Mouse (Mus musculus) kidney, embryonic 14.5 days (tissue): ENCODE measurements around the gene Atp2b4. TPM values are rescaled to one million over a fixed set of nuclear protein-coding genes. Genes with fewer than 3 reads are reported as not detected.
"Not testable (repeated sequence)": the region's sequence is repeated elsewhere in the genome, so short reads cannot be mapped to it uniquely, and the experiment has no call there.

Experiments used
- ATAC-seq: fragments of 200-750 bp; cut with Nextera tagmentation; 2 replicates; pipeline ENCODE4 v1.8.0; 2017; ENCODE audit warnings: moderate number of reproducible peaks, mild to moderate bottlenecking, moderate TSS enrichment, moderate library complexity; ENCODE audit not compliant: low FRiP score, low TSS enrichment
- H3K27ac ChIP-seq: fragments of 300-500 bp; sonication (generic); 2 replicates; pipeline ENCODE4 v1.5.1; 2014; ENCODE audit warnings: low read depth, mild to moderate bottlenecking, low read length, moderate library complexity, mixed read lengths
- H3K27me3 ChIP-seq: fragments of 300-500 bp; sonication (generic); 2 replicates; pipeline ENCODE4 v1.6.1; 2014; ENCODE audit warnings: mild to moderate bottlenecking, low read length; ENCODE audit not compliant: control insufficient read depth, insufficient read depth
- H3K36me3 ChIP-seq: fragments of 300-500 bp; sonication (generic); 2 replicates; pipeline ENCODE4 v1.6.1; 2014; ENCODE audit warnings: low read length, mixed read lengths; ENCODE audit not compliant: control insufficient read depth, insufficient read depth
- H3K4me1 ChIP-seq: fragments of 300-500 bp; sonication (generic); 2 replicates; pipeline ENCODE4 v1.6.1; 2014; ENCODE audit warnings: low read length, mixed read lengths; ENCODE audit not compliant: control insufficient read depth, insufficient read depth
- H3K4me2 ChIP-seq: fragments of 300-500 bp; sonication (generic); replicated peaks from 2 replicates; pipeline ENCODE4 v1.6.1; 2014; ENCODE audit warnings: low read depth, mild to moderate bottlenecking, low read length
- H3K4me3 ChIP-seq: fragments of 300-500 bp; sonication (generic); 2 replicates; pipeline ENCODE4 v1.5.1; 2014; ENCODE audit warnings: mild to moderate bottlenecking, low read length
- H3K9ac ChIP-seq: fragments of 300-500 bp; sonication (generic); 2 replicates; pipeline ENCODE4 v1.6.1; 2014; ENCODE audit warnings: low read depth, mild to moderate bottlenecking, low read length, moderate library complexity
- H3K9me3 ChIP-seq: fragments of 300-500 bp; sonication (generic); 2 replicates; pipeline ENCODE4 v1.6.1; 2016; ENCODE audit warnings: low read length; ENCODE audit not compliant: control insufficient read depth
- WGBS: fragments of 180-500 bp; shearing (Covaris S2); extraction: QIAGEN DNeasy Blood & Tissue Kit; methylation state at CpG from one replicate; pipeline ENCODE4 v1.1.7; 2014; 5-methylcytosine and 5-hydroxymethylcytosine counted together
- polyA plus RNA-seq: library from polyadenylated mRNA; unstranded; fragments of >200 nt; fragmentation: Nextera tagmentation; extraction: Ambion mirVana; gene quantifications from 2 replicates; pipeline ENCODE4 v1.2.1, GENCODE M21; 2014

Atp2b4 gene
- polyA plus RNA-seq, 1 experiment from 2014 or later: 9.6 TPM

GRCm38 (mm10) chr1:133701824-133702223 lies 99.0 kb downstream of the Atp2b4 start:
- WGBS: 28% methylated on average over 1 of the region's 2 CpGs
- H3K4me1 ChIP-seq, H3K9ac ChIP-seq, H3K4me3 ChIP-seq, H3K27me3 ChIP-seq, H3K36me3 ChIP-seq, H3K4me2 ChIP-seq, H3K9me3 ChIP-seq, H3K27ac ChIP-seq, ATAC-seq: not testable (repeated sequence)

- H3K4me2 ChIP-seq: no peak overlapping the region
- ATAC-seq: no peak
- no peaks in the 10 kb centered on the region for H3K9me3 ChIP-seq
- no peak overlapping the region for H3K27ac ChIP-seq
- WGBS: 98% methylated on average over 12 of the region's 12 CpGs
- H3K4me3 ChIP-seq: no peak overlapping the region
- H3K36me3 ChIP-seq: no peaks in the 10 kb centered on the region
- peaks cover 20% of the 10 kb centered on the region for H3K4me1 ChIP-seq
- H3K27me3 ChIP-seq: no peaks in the 10 kb centered on the region
- no peak overlapping the region for H3K9ac ChIP-seq
Observed at GRCm38 (mm10) chr1:133697935-133698620, 102.8 kb downstream of the Atp2b4 start.

GRCm38 (mm10) chr1:133695901-133696300 lies 104.9 kb downstream of the Atp2b4 start:
- peak; percentile 55 for ATAC-seq
- H3K27ac ChIP-seq: peak overlapping the region; percentile 62; the same call in 1 of the 2 replicates
- peaks cover 20% of the 10 kb centered on the region for H3K4me1 ChIP-seq
- H3K9ac ChIP-seq: no peak overlapping the region
- no peak overlapping the region for H3K4me3 ChIP-seq
- H3K27me3 ChIP-seq: no peaks in the 10 kb centered on the region
- no peaks in the 10 kb centered on the region for H3K36me3 ChIP-seq
- no peaks in the 10 kb centered on the region for H3K9me3 ChIP-seq
- H3K4me2 ChIP-seq: no peak overlapping the region
- 29% methylated on average over 7 of the region's 7 CpGs for WGBS

- Histone ChIP-seq H3K9ac (no peak overlapping the region), H3K4me3 (no peak overlapping the region), H3K27me3 (no peaks in the 10 kb centered on the region), H3K27ac (no peak overlapping the region), H3K4me1 (peaks cover 23% of the 10 kb centered on the region), H3K4me2 (no peak overlapping the region), H3K9me3 (no peaks in the 10 kb centered on the region), H3K36me3 (no peaks in the 10 kb centered on the region)
- WGBS: 94% methylated on average over 1 of the region's 1 CpGs
- no peak; the same call in 1 of the 2 replicates for ATAC-seq
Observed at GRCm38 (mm10) chr1:133694876-133695275, 106.0 kb downstream of the Atp2b4 start.

GRCm38 (mm10) chr1:133694301-133694700 lies 106.5 kb downstream of the Atp2b4 start:
- H3K27ac ChIP-seq: 0 out of 2 replicates have a peak overlapping the region, but pooled peaks have one; percentile 43
- WGBS: 10% methylated on average over 1 of the region's 1 CpGs
- H3K9ac ChIP-seq: no peak overlapping the region
- no peaks in the 10 kb centered on the region for H3K9me3 ChIP-seq
- no peaks in the 10 kb centered on the region for H3K27me3 ChIP-seq
- no peak overlapping the region for H3K4me2 ChIP-seq
- peaks cover 23% of the 10 kb centered on the region for H3K4me1 ChIP-seq
- ATAC-seq: 0 out of 2 replicates have a peak, but pooled peaks have one; percentile 5
- no peaks in the 10 kb centered on the region for H3K36me3 ChIP-seq
- H3K4me3 ChIP-seq: no peak overlapping the region

- ATAC-seq: no peak
- 68% methylated on average over 11 of the region's 11 CpGs for WGBS
- Histone ChIP-seq H3K27me3 (no peaks in the 10 kb centered on the region), H3K9me3 (no peaks in the 10 kb centered on the region), H3K4me1 (peaks cover 23% of the 10 kb centered on the region), H3K4me2 (no peak overlapping the region), H3K36me3 (no peaks in the 10 kb centered on the region), H3K27ac (no peak overlapping the region), H3K9ac (no peak overlapping the region), H3K4me3 (no peak overlapping the region)
Observed at GRCm38 (mm10) chr1:133693536-133694114, 107.2 kb downstream of the Atp2b4 start.

- Histone ChIP-seq H3K9ac (no peak overlapping the region), H3K27ac (no peak overlapping the region)
Observed at GRCm38 (mm10) chr1:133692195-133692594, 108.6 kb downstream of the Atp2b4 start.

GRCm38 (mm10) chr1:133691046-133691445 lies 109.8 kb downstream of the Atp2b4 start:
- ATAC-seq: no peak
- H3K4me3 ChIP-seq: no peak overlapping the region
- H3K9me3 ChIP-seq: no peaks in the 10 kb centered on the region
- H3K27me3 ChIP-seq: no peaks in the 10 kb centered on the region
- H3K9ac ChIP-seq: no peak overlapping the region
- 96% methylated on average over 6 of the region's 6 CpGs for WGBS
- no peaks in the 10 kb centered on the region for H3K36me3 ChIP-seq
- H3K4me1 ChIP-seq: peaks cover 21% of the 10 kb centered on the region
- H3K27ac ChIP-seq: no peak overlapping the region
- no peak overlapping the region for H3K4me2 ChIP-seq

More at GRCm38 (mm10) chr1:133692195-133692594, 108.6 kb downstream of the Atp2b4 start:
- 18% methylated on average over 4 of the region's 4 CpGs for WGBS
- no peaks in the 10 kb centered on the region for H3K36me3 ChIP-seq
- ATAC-seq: no peak
- peaks cover 23% of the 10 kb centered on the region for H3K4me1 ChIP-seq
- H3K4me2 ChIP-seq: no peak overlapping the region
- H3K27me3 ChIP-seq: no peaks in the 10 kb centered on the region
- H3K4me3 ChIP-seq: no peak overlapping the region
- H3K9me3 ChIP-seq: no peaks in the 10 kb centered on the region

- H3K27ac ChIP-seq: no peak within 1 kb of the TSS
- no peaks in the 10 kb centered on the region for H3K27me3 ChIP-seq
- no peaks in the 10 kb centered on the region for H3K9me3 ChIP-seq
- no peak for ATAC-seq
- 12% methylated on average over 6 of the region's 6 CpGs for WGBS
- no peak within 1 kb of the TSS for H3K9ac ChIP-seq
- peaks cover 12% of the 10 kb centered on the region for H3K4me1 ChIP-seq
- no peak within 1 kb of the TSS for H3K4me3 ChIP-seq
- H3K4me2 ChIP-seq: no peak within 1 kb of the TSS
- H3K36me3 ChIP-seq: no peaks in the 10 kb centered on the region
Observed at GRCm38 (mm10) chr1:133689897-133690296, 110.9 kb downstream of the Atp2b4 start, which contains the start of gene Lax1. Gene Lax1, minus strand, starts transcription at chr1:133690108.
